Mouse (Mus musculus): ENCODE measurements at regions not wholly inside any gene's neighbourhood (a gene's known extent, or its start where the extent isn't known, plus 50 kb on each side); places are given as distances from the start of the nearest gene placed in this dataset.

DNA sequence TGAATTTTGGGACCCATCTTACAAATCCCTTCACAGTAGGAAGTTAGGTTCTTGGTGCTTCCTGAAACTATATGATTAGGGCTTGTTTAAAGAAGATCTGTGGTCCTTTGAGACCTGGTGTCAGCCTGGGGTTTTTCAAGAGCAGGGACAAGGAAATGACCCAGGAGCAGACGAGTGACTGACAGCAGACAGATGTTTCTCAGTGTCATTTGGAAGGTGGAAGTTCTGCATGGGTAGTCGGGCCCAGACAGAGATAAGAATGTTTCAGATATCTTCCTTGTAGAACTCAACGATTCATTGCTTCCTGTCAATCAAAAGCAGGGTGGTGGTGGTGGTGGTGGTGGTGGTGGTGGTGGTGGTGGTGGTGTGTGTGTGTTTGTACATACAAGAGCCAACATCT lies 75.1 kb upstream of the Nrip1 start:
- DNase-seq (ENCODE audit: low spot score), result no peak

DNA sequence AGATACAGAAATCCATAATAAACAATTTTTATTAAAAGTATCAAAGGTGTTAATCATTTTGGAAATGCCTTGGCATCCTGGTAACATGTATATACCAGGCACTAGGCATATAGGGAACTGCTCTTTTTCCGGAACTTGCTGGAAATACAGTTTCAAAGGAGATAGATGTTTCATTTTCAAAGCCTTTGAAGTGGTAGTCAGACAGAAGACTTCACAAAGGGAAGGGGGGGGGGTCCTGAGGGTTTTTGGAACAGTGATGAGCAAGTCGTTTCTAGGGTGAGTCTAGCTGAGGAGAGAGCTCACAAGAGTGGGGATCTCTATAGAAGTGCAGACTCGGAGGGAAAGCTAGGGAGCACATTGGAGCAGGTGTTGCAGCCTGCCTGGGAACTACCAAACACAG lies 73.4 kb upstream of the Nrip1 start:
- DNase-seq (ENCODE audit: low spot score), result no peak

DNA sequence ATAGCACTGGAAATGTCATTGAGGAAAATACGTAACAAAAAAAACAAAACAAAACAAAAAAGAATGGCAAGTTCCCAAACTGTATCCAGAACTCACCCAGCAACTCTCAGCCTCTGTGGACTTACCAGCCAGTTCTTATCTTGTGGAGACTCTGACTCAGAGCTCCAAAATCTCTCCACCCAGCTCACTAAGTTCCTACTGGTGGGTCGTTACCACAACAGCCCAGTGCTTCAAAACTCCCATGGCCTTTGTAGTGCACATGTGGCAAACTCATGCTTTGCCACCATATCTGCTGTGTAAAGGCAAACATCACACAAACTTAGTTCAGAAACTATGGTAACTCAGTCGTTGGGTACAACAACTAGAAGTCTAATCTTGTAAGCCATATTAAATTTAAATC lies 71.0 kb upstream of the Nrip1 start:
- no peak for DNase-seq (ENCODE audit: low spot score)

DNA sequence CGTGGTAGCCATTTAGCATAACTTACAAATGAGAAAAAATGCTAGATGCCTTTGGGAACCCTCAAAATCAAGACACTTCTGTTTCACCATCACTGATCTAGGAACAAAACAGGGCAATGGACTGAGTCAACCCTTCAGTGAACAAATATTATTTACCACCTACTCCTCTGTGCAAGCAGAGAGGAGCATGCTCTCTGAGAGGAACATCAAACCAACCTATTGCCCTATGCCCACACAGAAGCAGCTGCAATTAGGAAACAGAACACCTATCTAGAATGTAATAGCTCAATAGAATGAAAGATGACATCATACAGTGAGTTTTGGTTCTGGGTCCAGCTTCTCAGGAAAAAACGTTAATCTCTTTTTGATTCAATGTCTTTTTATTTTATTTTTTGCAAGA lies 69.0 kb upstream of the Nrip1 start:
- no peak for DNase-seq (ENCODE audit: low spot score)

DNA sequence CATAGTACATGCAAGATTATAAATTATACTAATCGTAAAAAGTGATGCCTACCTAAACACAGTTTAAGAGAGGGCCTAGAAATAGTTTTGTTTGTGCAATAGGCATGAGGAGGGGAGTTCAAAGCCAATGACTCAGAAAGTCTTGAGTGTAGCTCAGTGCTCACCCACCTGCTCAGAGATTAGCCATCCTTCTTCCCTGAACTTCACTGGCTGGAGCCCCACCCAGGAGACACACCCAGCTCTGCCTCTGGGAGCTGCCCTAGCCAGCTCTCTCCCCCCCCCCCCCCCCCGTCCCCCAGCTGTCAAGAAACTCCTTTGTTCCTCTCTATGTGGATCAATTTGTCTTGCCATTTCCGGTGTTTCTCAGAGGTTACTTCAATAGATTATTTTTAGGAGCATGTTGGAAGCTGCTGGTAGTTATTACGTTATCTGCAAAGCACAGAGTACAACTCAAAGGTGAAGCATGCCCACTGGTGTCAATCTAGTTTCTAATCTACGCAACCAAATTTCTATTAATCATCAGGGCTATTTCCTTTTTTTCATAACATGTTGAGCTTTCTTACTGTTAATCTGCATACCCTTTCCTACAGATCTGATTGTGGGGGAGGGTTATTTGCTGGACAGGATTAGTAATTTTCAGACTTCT lies 68.3 kb upstream of the Nrip1 start:
- DNase-seq (ENCODE audit: low spot score), result no peak

DNA sequence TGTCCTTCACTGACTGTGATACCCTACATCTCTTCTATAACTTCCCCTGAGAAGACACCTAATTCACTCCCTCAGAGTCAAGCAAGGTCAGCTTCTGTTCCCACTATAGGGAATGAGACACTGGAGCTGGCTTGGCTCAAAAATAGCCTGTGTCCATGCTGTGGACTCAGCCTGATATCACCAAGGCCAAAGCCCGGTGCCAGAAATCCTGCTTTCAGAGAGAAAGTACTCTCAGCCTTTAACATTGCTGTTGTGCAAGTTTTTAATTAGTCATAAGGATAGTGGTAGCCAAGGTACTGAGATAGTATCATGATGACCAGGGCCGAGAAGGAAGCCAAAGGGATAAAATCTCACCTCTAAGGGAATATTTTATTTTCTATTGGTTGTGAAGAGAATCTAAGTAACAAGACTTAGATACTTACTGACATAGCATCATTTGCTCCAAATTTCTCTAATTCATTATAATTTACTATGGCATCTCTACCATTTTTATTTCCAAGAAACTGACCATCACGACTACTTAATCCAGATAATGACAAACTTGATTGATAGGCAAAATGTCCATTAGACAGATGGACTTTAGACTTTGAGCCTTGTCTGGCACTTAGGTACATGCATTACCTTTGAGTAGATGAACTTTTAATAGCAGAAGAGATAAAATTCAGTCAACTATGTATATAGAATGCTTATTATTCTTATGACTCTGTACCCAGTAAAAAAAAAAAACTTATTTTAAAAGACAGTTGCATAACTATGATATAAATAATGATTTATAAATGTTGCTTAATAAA lies 64.7 kb upstream of the Nrip1 start:
- no peak for DNase-seq (ENCODE audit: low spot score)

DNA sequence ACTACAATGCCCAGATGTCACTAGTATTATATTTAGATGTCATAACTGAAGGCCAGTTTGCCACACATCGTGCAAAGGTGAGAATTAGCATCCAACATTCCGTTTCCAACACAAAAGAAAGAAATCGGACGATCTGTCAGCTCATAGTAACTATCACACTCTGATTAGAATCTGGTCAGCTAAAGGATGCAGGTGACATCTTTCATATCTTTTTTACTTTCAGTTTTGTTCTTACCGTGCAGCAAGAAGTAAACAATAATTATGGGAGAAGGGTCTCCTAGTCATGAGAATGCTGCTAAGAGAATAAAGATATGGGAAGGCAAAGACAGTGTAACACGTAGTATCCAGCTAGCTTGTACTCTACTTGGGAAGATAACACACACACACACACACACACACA lies 62.7 kb upstream of the Nrip1 start:
- DNase-seq (ENCODE audit: low spot score), result no peak

DNA sequence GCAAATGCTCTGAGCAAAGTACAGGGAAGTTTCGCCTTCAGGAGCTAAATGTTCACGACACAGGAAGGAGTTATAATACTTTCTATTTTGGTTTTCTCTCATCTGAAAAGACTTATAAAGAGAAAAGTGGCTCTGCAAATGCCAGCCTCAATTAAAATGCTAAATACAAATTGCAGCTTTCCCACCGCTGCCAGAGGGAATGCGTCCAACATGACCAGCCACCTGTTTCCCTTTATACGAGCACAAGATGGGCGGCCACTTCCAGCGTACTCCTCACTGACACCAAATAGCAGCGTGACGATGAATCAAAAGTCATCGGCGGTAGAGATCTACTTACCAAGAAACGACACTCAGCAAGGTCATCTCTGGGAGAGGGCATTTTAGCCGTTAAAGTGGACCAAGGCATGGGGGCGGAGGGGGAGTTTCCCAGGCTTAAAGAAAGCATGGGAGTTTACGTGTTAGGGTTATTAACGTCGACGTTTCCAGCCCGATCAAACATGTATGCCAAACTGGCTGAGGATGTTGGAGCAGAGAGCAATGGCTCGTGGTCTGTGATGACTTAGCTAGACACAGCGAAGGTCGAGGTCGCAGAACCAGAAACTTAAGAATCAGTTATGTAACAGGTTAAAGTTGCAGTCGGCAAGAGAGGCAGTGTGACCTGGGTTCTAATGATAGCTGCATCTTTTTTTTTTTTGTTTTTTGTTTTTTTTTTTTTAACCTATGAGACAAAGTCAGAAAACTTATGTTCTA lies 59.6 kb upstream of the Nrip1 start:
- DNase-seq (ENCODE audit: low spot score), result no peak

DNA sequence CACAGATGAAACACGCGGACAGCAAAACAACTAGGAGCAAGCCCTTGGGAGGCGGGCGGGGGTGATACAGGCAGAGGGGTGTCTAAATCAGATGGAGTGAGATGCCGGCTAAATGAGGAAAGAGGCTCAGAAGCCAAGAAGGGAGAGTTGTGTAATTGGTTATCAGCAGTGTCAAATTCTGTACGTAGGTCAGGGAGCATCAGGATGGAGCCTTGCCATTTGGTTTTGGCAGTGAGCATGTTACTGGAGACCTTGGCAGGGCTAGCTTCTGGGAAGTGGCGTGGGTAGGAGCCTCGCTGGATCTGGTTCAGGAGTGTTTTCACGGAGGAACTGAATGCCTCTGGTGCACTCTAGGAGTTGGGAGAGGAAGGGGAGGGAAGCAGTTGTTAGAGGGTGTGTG lies 58.7 kb upstream of the Nrip1 start:
- DNase-seq (ENCODE audit: low spot score), result no peak

DNA sequence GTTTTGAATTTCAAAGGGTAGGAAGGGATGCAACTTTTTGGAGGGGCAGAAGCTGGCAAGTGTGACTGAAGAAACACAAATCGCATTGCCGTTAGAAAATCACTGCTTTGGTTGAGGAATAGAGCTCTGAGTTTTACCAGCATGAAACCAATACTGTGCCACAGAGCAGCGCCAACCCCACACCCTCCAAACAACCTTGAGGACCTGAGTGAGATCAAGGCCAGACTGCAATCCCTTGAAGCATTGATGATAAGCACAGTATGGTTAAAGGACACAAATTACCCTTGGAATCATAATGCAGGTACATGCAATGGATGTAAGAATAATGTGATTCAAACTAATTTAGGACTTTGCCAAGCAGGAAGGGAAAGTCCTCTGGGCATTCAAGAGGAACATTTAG lies 55.5 kb upstream of the Nrip1 start:
- no peak for DNase-seq (ENCODE audit: low spot score)

DNA sequence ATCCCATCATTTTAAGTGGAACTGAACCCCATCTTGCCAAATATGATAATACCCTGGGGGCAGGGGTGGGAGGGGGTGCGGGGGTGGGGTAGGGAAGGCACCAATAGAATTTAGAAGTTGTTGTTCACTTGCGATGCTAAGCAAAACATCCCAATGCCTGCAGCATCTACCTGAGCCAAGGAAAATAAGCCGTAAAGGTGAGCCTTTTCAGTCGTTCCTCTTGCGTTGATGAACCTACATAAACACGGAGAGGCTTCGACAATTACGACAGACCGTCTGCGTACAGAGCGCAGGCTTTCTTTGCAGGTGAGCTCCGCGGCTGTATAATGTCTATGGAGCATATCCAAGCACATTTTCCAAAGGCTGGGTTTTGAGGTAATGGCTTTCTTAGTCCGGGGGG lies 50.3 kb upstream of the Nrip1 start:
- DNase-seq (ENCODE audit: low spot score), result no peak
